Mouse (Mus musculus) embryonic fibroblast, embryonic 13.5 days (primary cell): Measurements from ENCODE around the gene Cdc45.

Source experiments
- CTCF ChIP-seq: IDR thresholded peaks from 2 replicates; pipeline ENCODE4 v1.5.1; 2011; ENCODE audit warnings: mild to moderate bottlenecking, control low read depth, low read length, moderate library complexity, borderline replicate concordance; ENCODE audit not compliant: insufficient read depth
- POLR2A ChIP-seq: IDR thresholded peaks from 2 replicates; pipeline ENCODE4 v1.6.1; 2011; ENCODE audit warnings: low read depth, mild to moderate bottlenecking, control low read depth, low read length, moderate library complexity

GRCm38 (mm10) chr16:18798841-18799240 is 12.9 kb downstream of the Cdc45 start:
- no peak for TF ChIP-seq POLR2A
- TF ChIP-seq CTCF = peak; percentile 89
